Mouse (Mus musculus) CH12.LX (cell line): Measurements from ENCODE around the gene Ppp2r3a. TPM values are rescaled to one million over a fixed set of nuclear protein-coding genes. Genes with fewer than 3 reads are reported as not detected.

Source experiments
- DNase-seq: peaks from one replicate; pipeline ENCODE4 v3.0.0-alpha.2; 2013; ENCODE audit errors: extremely low read depth
- H3K27ac ChIP-seq: 2 replicates; pipeline ENCODE4 v1.5.1; 2012; ENCODE audit warnings: low read depth, mild to moderate bottlenecking, control low read depth, moderate library complexity; ENCODE audit not compliant: insufficient read depth
- H3K27me3 ChIP-seq: replicated peaks from 2 replicates; pipeline ENCODE3; 2012; ENCODE audit warnings: inconsistent platforms
- H3K36me3 ChIP-seq, 2 experiments: replicated peaks in 1 of 2; 2 replicates each; pipeline versions ENCODE3 to v1.6.1; 2012; ENCODE audit warnings: inconsistent platforms in 1 of 2, low read length in 1 of 2, mild to moderate bottlenecking in 1 of 2, mixed read lengths in 1 of 2, moderate library complexity in 1 of 2; ENCODE audit not compliant: control insufficient read depth in 1 of 2, insufficient read depth in 1 of 2
- H3K4me1 ChIP-seq, 2 experiments: 2 replicates each; pipeline ENCODE4 v1.6.1; 2012; ENCODE audit warnings: inconsistent platforms in 1 of 2, moderate library complexity in 1 of 2; ENCODE audit not compliant: insufficient read depth in 2 of 2, control insufficient read depth in 1 of 2
- H3K4me2 ChIP-seq: 2 replicates; pipeline ENCODE4 v1.6.1; 2012; ENCODE audit warnings: low read depth, mild to moderate bottlenecking, control low read depth; ENCODE audit not compliant: poor library complexity, insufficient read depth, severe bottlenecking
- H3K4me3 ChIP-seq, 3 experiments: fragments of 150-350 bp in 1 of 3; sonication (generic) in 1 of 3; replicated peaks in 1 of 3; 2 replicates each; pipeline versions ENCODE3 to v1.5.1; 2011 to 2012; ENCODE audit warnings: low read depth in 2 of 3, low read length in 2 of 3, mild to moderate bottlenecking in 2 of 3, moderate library complexity in 2 of 3, control low read depth in 1 of 3, improper control_type of control experiment in 1 of 3, inconsistent platforms in 1 of 3, mixed read lengths in 1 of 3; ENCODE audit not compliant: poor library complexity in 1 of 3
- H3K79me2 ChIP-seq: replicated peaks from 2 replicates; pipeline ENCODE4 v1.6.1; 2012; ENCODE audit warnings: mild to moderate bottlenecking, moderate library complexity; ENCODE audit not compliant: control insufficient read depth, poor library complexity, insufficient read depth, severe bottlenecking; ENCODE audit errors: extremely low read depth
- H3K9ac ChIP-seq: 2 replicates; pipeline ENCODE4 v1.6.1; 2012; ENCODE audit warnings: low read depth, mild to moderate bottlenecking, control low read depth, moderate library complexity; ENCODE audit not compliant: insufficient read depth
- H3K9me3 ChIP-seq: replicated peaks from 2 replicates; pipeline ENCODE3; 2012; ENCODE audit warnings: low read length, inconsistent platforms, mixed read lengths
- CHD1 ChIP-seq: IDR thresholded peaks from 2 replicates; pipeline ENCODE4 v1.6.1; 2012; ENCODE audit warnings: low read depth, low read length, improper control_type of control experiment, inconsistent platforms
- CHD2 ChIP-seq: IDR thresholded peaks from 2 replicates; pipeline ENCODE4 v1.6.1; 2011; ENCODE audit warnings: low read length, improper control_type of control experiment
- CTCF ChIP-seq, 2 experiments: IDR thresholded peaks in 1 of 2; conservative IDR thresholded peaks in 1 of 2; 2 replicates each; pipeline ENCODE4 v1.5.1; 2011 to 2012; ENCODE audit warnings: low read depth in 2 of 2, low read length in 2 of 2, improper control_type of control experiment in 1 of 2, inconsistent platforms in 1 of 2, mild to moderate bottlenecking in 1 of 2, moderate library complexity in 1 of 2
- E2F4 ChIP-seq: IDR thresholded peaks from 2 replicates; pipeline ENCODE4 v1.6.1; 2011; ENCODE audit warnings: low read depth, low read length, improper control_type of control experiment; ENCODE audit not compliant: insufficient replicate concordance
- IRF4 ChIP-seq: IDR thresholded peaks from 2 replicates; pipeline ENCODE4 v1.6.1; 2014; ENCODE audit warnings: low read depth, mild to moderate bottlenecking, inconsistent platforms, low read length, improper control_type of control experiment
- JUND ChIP-seq: conservative IDR thresholded peaks from 2 replicates; pipeline ENCODE4 v1.6.1; 2011; ENCODE audit warnings: low read depth, low read length, improper control_type of control experiment
- KAT2A ChIP-seq: IDR thresholded peaks from 2 replicates; pipeline ENCODE4 v1.6.1; 2012; ENCODE audit warnings: low read length, improper control_type of control experiment, inconsistent platforms; ENCODE audit not compliant: insufficient replicate concordance
- PAX5 ChIP-seq: IDR thresholded peaks from 2 replicates; pipeline ENCODE4 v1.6.1; 2012; ENCODE audit warnings: low read length, inconsistent platforms, mixed read lengths
- POLR2AphosphoS2 ChIP-seq: IDR thresholded peaks from 2 replicates; pipeline ENCODE4 v1.6.1; 2011; ENCODE audit warnings: low read depth, low read length, improper control_type of control experiment
- RAD21 ChIP-seq: IDR thresholded peaks from 2 replicates; pipeline ENCODE4 v1.6.1; 2011; ENCODE audit warnings: low read depth, mild to moderate bottlenecking, low read length, improper control_type of control experiment, moderate library complexity
- SIN3A ChIP-seq: IDR thresholded peaks from 2 replicates; pipeline ENCODE4 v1.6.1; 2012; ENCODE audit warnings: low read length, improper control_type of control experiment, inconsistent platforms
- SMC3 ChIP-seq: IDR thresholded peaks from 2 replicates; pipeline ENCODE4 v1.6.1; 2011; ENCODE audit warnings: low read depth, low read length, improper control_type of control experiment
- TCF12 ChIP-seq: IDR thresholded peaks from 2 replicates; pipeline ENCODE4 v1.6.1; 2014; ENCODE audit warnings: low read depth, mild to moderate bottlenecking, inconsistent platforms, low read length, improper control_type of control experiment
- USF1 ChIP-seq: IDR thresholded peaks from 2 replicates; pipeline ENCODE4 v1.6.1; 2014; ENCODE audit warnings: low read depth, mild to moderate bottlenecking, inconsistent platforms, low read length, improper control_type of control experiment
- ZC3H11A ChIP-seq: IDR thresholded peaks from 2 replicates; pipeline ENCODE4 v1.6.1; 2012; ENCODE audit warnings: low read depth, mild to moderate bottlenecking, inconsistent platforms, low read length, improper control_type of control experiment
- ZNF384 ChIP-seq: IDR thresholded peaks from 2 replicates; pipeline ENCODE4 v1.6.1; 2012; ENCODE audit warnings: low read depth, low read length, improper control_type of control experiment, inconsistent platforms
- dilution Hi-C: fragments of 300-500 bp; cut with MboI; formaldehyde crosslinking; loops from 2 replicates; pipeline ENCODE4 v1.14.3; 2020; ENCODE audit warnings: low sequenced_read_pairs; ENCODE audit not compliant: extremely low pct_unique_long_range_greater_than_20kb, extremely low pct_ligation_motif_present
- in situ Hi-C: fragments of 300-500 bp; cut with MboI; formaldehyde crosslinking; loops from 3 replicates; pipeline ENCODE4 v1.14.3; 2019; ENCODE audit warnings: low sequenced_read_pairs, low pct_ligation_motif_present, low pct_unique_long_range_greater_than_20kb, mixed read lengths
- polyA plus RNA-seq: library from polyadenylated mRNA; unstranded; fragments of >175 nt; gene quantifications from 2 replicates; pipeline ENCODE4 v1.2.1, GENCODE M21; 2012; ENCODE audit warnings: low read depth; ENCODE audit not compliant: insufficient read length
- total RNA-seq, 2 experiments: library from RNA; depleted of rRNA; stranded (reverse); fragments of 300-350 nt in 1 of 2; fragments of >200 nt in 1 of 2; gene quantifications; 2 replicates each; pipeline ENCODE4 v1.2.3; 2012 to 2014

The Ppp2r3a gene
- total and polyA plus RNA-seq, 3 experiments = 1.2 to 2.1 (median 1.8) TPM

DNA sequence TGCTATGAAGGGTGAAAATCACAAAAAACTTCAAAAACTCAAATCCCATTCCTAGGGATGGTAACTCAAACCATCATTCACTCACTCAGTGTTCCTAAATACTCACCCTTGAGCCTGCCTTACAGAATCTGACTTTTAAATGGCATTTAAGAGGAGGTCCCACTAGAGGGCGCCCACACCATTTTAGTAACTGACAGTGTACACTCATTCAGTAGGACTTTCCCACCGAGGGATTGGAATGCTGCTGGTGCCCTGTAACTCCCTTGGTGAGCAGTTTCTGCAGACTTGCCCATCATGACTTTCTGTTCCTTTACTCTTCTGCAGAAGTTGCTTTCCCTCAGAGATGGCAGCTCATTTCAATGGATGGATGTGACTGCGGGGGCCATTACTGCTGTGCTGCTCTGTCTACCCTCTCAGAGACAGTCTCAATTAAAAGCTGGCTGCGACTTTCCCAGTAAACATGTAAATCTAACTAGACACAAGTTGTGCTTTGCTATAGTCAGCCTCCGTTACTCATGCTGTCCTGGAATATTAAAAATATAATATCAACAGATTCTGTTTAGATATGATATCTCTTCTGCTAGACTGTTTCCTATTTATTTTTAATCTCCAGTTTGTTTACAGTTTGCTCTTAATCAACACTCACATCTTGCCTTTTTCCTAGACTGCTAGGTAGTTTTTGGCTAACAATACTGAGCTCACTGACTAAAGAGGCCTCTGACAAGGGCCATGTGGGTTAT is 69.5 kb downstream of the Ppp2r3a start:
- no peaks in the 10 kb centered on the region for H3K79me2 ChIP-seq
- no peak for TF ChIP-seq IRF4
- TF ChIP-seq CHD2 = no peak
- peak; percentile 75 to 86 for TF ChIP-seq CTCF (conservative IDR thresholded peaks at IDR 0.05 in 1 of 2, IDR thresholded peaks at IDR 0.05 in 1 of 2; ENCODE audit: low read depth in 2 of 2, low read length in 2 of 2)
- TF ChIP-seq SMC3 = peak; percentile 55
- TF ChIP-seq RAD21 = peak; percentile 85
- TF ChIP-seq TCF12 = no peak
- in situ Hi-C loops = no loop called here

DNA sequence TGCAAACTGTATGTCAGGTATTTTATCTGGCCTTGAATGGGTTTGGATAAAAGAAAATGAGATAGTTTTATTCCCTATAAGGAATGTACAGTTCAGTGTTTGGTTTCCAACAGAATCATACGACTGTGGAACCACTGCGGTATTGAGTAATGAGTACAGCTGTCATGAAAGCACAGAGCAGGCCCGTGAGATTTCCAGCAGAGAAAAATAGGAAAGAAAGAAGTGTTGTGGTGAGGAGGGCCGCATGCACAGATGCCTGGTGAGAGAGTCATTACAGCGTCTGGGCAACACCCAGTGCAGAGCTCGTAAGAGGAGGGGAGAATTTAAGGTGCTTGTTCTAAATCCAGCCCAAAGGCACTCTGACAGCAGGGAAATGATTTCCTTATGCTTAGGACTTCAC is 70.3 kb downstream of the Ppp2r3a start:
- Histone ChIP-seq H3K4me1 (peaks cover 0 to 2% of the 10 kb centered on the region in 2 experiments; a peak in 1 of 4 replicates), H3K27ac (no peak overlapping the region), H3K27me3 (no peaks in the 10 kb centered on the region), H3K4me2 (no peak overlapping the region), H3K36me3 (peaks cover 0 to 4% of the 10 kb centered on the region in 2 experiments), H3K4me3 (no peak overlapping the region), H3K79me2 (no peaks in the 10 kb centered on the region), H3K9me3 (no peaks in the 10 kb centered on the region), H3K9ac (no peak overlapping the region)
- DNase-seq = no peak
- in situ Hi-C loops = no loop called here
- dilution Hi-C loops = no loop called here
- TF ChIP-seq CHD1 (no peak), SIN3A (no peak), KAT2A (no peak), PAX5 (no peak), USF1 (no peak), JUND (no peak), IRF4 (no peak), POLR2AphosphoS2 (no peak), E2F4 (no peak), ZC3H11A (no peak), ZNF384 (no peak)

More for the DNA sequence above, 69.5 kb downstream of the Ppp2r3a start:
- no peaks in the 10 kb centered on the region for H3K27me3 ChIP-seq
- H3K4me2 ChIP-seq = no peak overlapping the region
- H3K9me3 ChIP-seq = no peaks in the 10 kb centered on the region
- no peak overlapping the region for H3K27ac ChIP-seq
- DNase-seq = peak; percentile 69
- H3K36me3 ChIP-seq = peaks cover 0 to 4% of the 10 kb centered on the region in 2 experiments
- no peak overlapping the region for H3K9ac ChIP-seq
- dilution Hi-C loops = no loop called here
- H3K4me1 ChIP-seq = peaks cover 0 to 2% of the 10 kb centered on the region in 2 experiments; a peak in 1 of 4 replicates
- H3K4me3 ChIP-seq = no peak overlapping the region
